Mouse (Mus musculus) ovary, adult 18-20 months (tissue): ENCODE results near the gene Olfr869.

Source experiments
- DNase-seq: peaks from one replicate; pipeline ENCODE4 v3.0.0; 2022; ENCODE audit warnings: low spot score, mixed read lengths

Gene Olfr869

DNA sequence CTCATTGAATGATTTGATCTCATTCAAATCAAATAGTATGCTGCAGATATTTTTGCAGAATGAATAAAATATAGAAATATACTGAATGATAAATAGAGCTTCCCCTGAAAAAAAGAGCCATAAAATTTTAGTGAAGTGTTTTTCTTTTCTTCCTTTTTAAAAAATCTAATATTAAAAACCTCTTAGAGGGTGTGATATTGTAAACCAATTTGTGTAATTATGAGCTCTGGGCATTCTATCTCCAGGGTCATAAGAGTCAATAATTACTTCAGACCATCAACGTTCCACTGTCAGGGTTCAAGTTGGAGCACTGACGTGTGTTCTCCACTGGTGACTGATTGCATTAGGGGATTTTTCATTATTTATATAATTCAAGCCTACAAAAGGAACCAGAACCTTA, at the start of gene Olfr869:
Olfr869 (plus strand) TSS at position 301 of the 400 bp plus-strand sequence.
- no peak for DNase-seq

DNA sequence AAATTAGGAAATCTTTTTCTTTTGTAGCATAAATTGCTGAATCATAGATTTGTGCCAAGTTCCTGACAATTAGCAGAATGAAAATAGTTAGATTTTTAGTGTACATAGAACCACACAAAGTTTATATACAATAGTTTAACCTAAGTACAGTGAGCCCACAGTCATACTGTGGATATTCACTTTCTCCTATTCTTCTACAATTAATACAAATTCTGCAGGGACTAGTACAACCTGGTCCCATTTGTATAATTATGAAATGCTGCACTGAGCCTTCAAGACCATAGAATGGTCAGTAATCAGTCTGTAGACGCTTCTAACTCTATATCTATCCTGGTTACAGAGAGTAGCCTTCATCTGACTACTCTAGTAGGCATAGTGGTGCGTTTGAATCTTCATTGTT, 30.5 kb upstream of the Olfr869 start, which contains the start of gene Olfr868:
Olfr868 (plus strand) TSS at position 301 of the 400 bp plus-strand sequence.
- DNase-seq, result no peak

- DNase-seq, result no peak
Measured at GRCm38 (mm10) chr9:20149706-20150105, 20.9 kb downstream of the Olfr869 start.

DNA sequence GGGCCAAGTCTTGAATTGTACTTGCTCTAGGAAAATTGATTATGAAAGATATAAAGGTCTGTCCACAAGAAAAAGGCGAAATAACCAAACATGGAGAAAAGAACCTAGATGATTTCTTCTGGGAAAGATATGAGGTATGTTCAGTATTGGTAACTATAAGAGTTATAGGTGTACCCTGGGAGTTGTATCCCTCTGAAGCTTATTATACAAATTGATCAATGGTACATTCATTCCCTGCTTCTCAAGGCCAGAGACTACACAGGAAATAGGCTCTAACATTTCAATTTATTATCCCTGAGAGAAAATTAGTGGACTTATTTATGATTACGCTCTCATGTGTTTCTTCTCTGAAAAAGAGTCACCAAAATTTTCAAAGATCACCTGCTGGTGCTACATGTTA, 45.1 kb downstream of the Olfr869 start, which contains the start of gene Olfr870:
Olfr870 (minus strand) TSS at position 101 of the 400 bp plus-strand sequence.
- DNase-seq, result no peak

DNA sequence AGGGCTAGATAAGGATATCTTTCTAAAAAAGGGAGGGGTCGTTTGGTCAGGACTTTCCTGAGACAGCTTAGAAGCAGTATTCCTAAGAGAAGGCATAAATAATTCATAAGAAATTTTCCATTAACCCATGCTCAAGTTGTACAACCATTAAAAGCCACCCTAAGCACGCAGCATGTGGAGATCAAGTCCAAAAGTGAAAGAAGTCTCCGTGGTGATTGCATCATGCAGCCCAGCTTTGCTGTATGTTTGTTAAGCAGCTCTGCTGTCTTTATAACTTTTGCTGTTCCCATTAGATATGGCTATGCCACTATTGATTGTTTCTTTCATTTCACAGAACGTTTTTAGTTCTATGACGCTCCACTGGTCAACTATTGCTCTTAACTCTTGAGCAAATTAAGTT, 50.7 kb downstream of the Olfr869 start:
- no peak for DNase-seq
